Mouse (Mus musculus) neural tube, embryonic 15.5 days (tissue): ENCODE results near the gene Caprin1. TPM values are rescaled to one million over a fixed set of nuclear protein-coding genes. Genes with fewer than 3 reads are reported as not detected.

Experiments
- ATAC-seq: fragments of 200-750 bp; cut with Nextera tagmentation; 2 replicates; pipeline ENCODE4 v1.8.0; 2017; ENCODE audit warnings: mild to moderate bottlenecking, moderate TSS enrichment, moderate library complexity; ENCODE audit not compliant: low FRiP score
- H3K27ac ChIP-seq: fragments of 300-500 bp; sonication (generic); replicated peaks from 2 replicates; pipeline ENCODE4 v1.5.1; 2015; ENCODE audit warnings: mild to moderate bottlenecking, inconsistent platforms
- H3K27me3 ChIP-seq: fragments of 300-500 bp; sonication (generic); replicated peaks from 2 replicates; pipeline ENCODE4 v1.6.1; 2015; ENCODE audit warnings: inconsistent platforms
- H3K36me3 ChIP-seq: fragments of 300-500 bp; sonication (generic); 2 replicates; pipeline ENCODE4 v1.6.1; 2015; ENCODE audit warnings: inconsistent platforms
- H3K4me1 ChIP-seq: fragments of 300-500 bp; sonication (generic); 2 replicates; pipeline ENCODE4 v1.6.1; 2015; ENCODE audit warnings: inconsistent platforms
- H3K4me2 ChIP-seq: fragments of 300-500 bp; sonication (generic); 2 replicates; pipeline ENCODE4 v1.6.1; 2015; ENCODE audit warnings: inconsistent platforms, mild to moderate bottlenecking, moderate library complexity
- H3K4me3 ChIP-seq: fragments of 300-500 bp; sonication (generic); replicated peaks from 2 replicates; pipeline ENCODE4 v1.5.1; 2015; ENCODE audit warnings: mild to moderate bottlenecking, inconsistent platforms
- H3K9ac ChIP-seq: fragments of 300-500 bp; sonication (generic); replicated peaks from 2 replicates; pipeline ENCODE4 v1.6.1; 2015; ENCODE audit warnings: mild to moderate bottlenecking, inconsistent platforms
- H3K9me3 ChIP-seq: fragments of 300-500 bp; sonication (generic); replicated peaks from 2 replicates; pipeline ENCODE4 v1.6.1; 2016; ENCODE audit warnings: inconsistent platforms
- WGBS: fragments of 180-500 bp; shearing (Covaris S2); methylation state at CpG from one replicate; pipeline ENCODE4 v1.1.7; 2015; ENCODE audit warnings: mixed read lengths; 5-methylcytosine and 5-hydroxymethylcytosine counted together
- polyA plus RNA-seq: library from polyadenylated mRNA; unstranded; fragments of >200 nt; fragmentation: Nextera tagmentation; extraction: Ambion mirVana; gene quantifications from 2 replicates; pipeline ENCODE4 v1.2.1, GENCODE M21; 2015

Caprin1 gene
- 304 and 308 TPM in 2 replicates for polyA plus RNA-seq

GRCm38 (mm10) chr2:103797491-103798009 is at the start of gene Caprin1:
Gene Caprin1 (minus strand): TSS chr2:103797649.
- peak within 1 kb of the TSS; percentile 100 for H3K27ac ChIP-seq
- peak; percentile 94 for ATAC-seq
- H3K36me3 ChIP-seq: peaks cover 4% of the 10 kb centered on the region
- no peaks in the 10 kb centered on the region for H3K27me3 ChIP-seq
- WGBS: 0% methylated on average over 33 of the region's 33 CpGs
- H3K4me2 ChIP-seq: peak within 1 kb of the TSS; percentile 65
- peaks cover 28% of the 10 kb centered on the region for H3K4me1 ChIP-seq
- H3K4me3 ChIP-seq: peak within 1 kb of the TSS; percentile 78
- no peaks in the 10 kb centered on the region for H3K9me3 ChIP-seq
- H3K9ac ChIP-seq: peak within 1 kb of the TSS; percentile 96

GRCm38 (mm10) chr2:103846875-103847274 is 49.4 kb upstream of the Caprin1 start:
- H3K36me3 ChIP-seq: no peaks in the 10 kb centered on the region
- no peak overlapping the region for H3K27ac ChIP-seq
- no peak overlapping the region for H3K9ac ChIP-seq
- ATAC-seq: no peak
- no peaks in the 10 kb centered on the region for H3K9me3 ChIP-seq
- H3K4me2 ChIP-seq: no peak overlapping the region
- no peaks in the 10 kb centered on the region for H3K4me1 ChIP-seq
- no peaks in the 10 kb centered on the region for H3K27me3 ChIP-seq
- H3K4me3 ChIP-seq: no peak overlapping the region
- 90% methylated on average over 1 of the region's 1 CpGs for WGBS

GRCm38 (mm10) chr2:103846271-103846670 is 48.8 kb upstream of the Caprin1 start:
- no peaks in the 10 kb centered on the region for H3K9me3 ChIP-seq
- no peak overlapping the region for H3K4me3 ChIP-seq
- no peaks in the 10 kb centered on the region for H3K4me1 ChIP-seq
- ATAC-seq: no peak
- H3K9ac ChIP-seq: no peak overlapping the region
- 90% methylated on average over 4 of the region's 4 CpGs for WGBS
- no peak overlapping the region for H3K4me2 ChIP-seq
- no peaks in the 10 kb centered on the region for H3K27me3 ChIP-seq
- H3K36me3 ChIP-seq: no peaks in the 10 kb centered on the region
- no peak overlapping the region for H3K27ac ChIP-seq

- no peak for ATAC-seq
Measured at GRCm38 (mm10) chr2:103844016-103844415, 46.6 kb upstream of the Caprin1 start.

DNA sequence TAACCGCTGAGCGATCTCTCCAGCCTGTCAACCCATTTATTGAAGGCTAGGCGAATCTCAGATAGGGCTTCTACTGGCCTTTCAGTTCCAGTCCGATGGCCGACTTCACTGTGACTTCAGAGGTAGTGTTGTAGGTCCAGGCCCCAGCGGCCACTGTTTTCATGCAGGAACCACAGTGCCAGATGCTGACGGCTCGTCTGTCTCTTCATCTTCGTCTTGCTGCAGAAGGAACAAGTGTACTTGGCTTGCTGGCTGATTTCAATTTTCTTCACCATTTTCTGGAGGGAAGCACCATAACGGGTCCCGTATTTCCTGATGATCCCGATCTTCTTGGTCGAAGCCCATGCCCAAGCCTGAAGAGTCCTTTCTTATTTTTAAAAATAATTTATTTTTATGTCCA is 45.9 kb upstream of the Caprin1 start:
- ATAC-seq: no peak
- no peaks in the 10 kb centered on the region for H3K9me3 ChIP-seq

More at GRCm38 (mm10) chr2:103844016-103844415, 46.6 kb upstream of the Caprin1 start:
- no peaks in the 10 kb centered on the region for H3K27me3 ChIP-seq
- H3K4me1 ChIP-seq: no peaks in the 10 kb centered on the region
- WGBS: 92% methylated on average over 2 of the region's 2 CpGs
- H3K9ac ChIP-seq: no peak overlapping the region
- H3K4me3 ChIP-seq: no peak overlapping the region
- no peak overlapping the region for H3K27ac ChIP-seq
- H3K9me3 ChIP-seq: no peaks in the 10 kb centered on the region
- no peak overlapping the region for H3K4me2 ChIP-seq
- H3K36me3 ChIP-seq: no peaks in the 10 kb centered on the region

DNA sequence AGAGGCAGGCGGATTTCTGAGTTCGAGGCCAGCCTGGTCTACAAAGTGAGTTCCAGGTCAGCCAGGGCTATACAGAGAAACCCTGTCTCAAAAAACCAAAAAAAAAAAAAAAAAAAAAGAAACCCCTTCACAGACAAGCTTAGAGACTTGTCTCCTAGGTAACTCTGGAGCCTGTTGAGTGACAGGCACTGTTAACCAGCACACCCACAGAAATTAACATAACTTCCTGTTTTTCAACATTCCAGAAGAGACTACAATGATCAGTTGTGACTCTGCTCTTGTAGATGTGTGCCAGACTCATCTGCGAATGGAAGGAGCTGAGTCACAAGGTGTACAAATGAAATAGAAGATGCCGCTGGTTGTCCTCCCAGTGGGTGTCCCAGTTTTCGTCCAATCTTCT is 44.9 kb upstream of the Caprin1 start:
- H3K9ac ChIP-seq: no peak overlapping the region
- 92% methylated on average over 5 of the region's 5 CpGs for WGBS
- H3K9me3 ChIP-seq: no peaks in the 10 kb centered on the region
- H3K27ac ChIP-seq: no peak overlapping the region
- H3K4me2 ChIP-seq: no peak overlapping the region
- no peak overlapping the region for H3K4me3 ChIP-seq
- no peaks in the 10 kb centered on the region for H3K4me1 ChIP-seq
- no peak for ATAC-seq
- H3K27me3 ChIP-seq: no peaks in the 10 kb centered on the region
- H3K36me3 ChIP-seq: no peaks in the 10 kb centered on the region

More for the DNA sequence above, 45.9 kb upstream of the Caprin1 start:
- Histone ChIP-seq H3K27me3 (no peaks in the 10 kb centered on the region), H3K4me2 (no peak overlapping the region), H3K36me3 (no peaks in the 10 kb centered on the region), H3K4me1 (no peaks in the 10 kb centered on the region), H3K4me3 (no peak overlapping the region), H3K9ac (no peak overlapping the region), H3K27ac (no peak overlapping the region)
- 96% methylated on average over 13 of the region's 13 CpGs for WGBS

GRCm38 (mm10) chr2:103838483-103838882 is 41.0 kb upstream of the Caprin1 start:
- no peaks in the 10 kb centered on the region for H3K36me3 ChIP-seq
- 80% methylated on average over 3 of the region's 3 CpGs for WGBS
- H3K27ac ChIP-seq: no peak overlapping the region
- no peaks in the 10 kb centered on the region for H3K9me3 ChIP-seq
- no peak for ATAC-seq
- no peak overlapping the region for H3K9ac ChIP-seq
- peaks cover 5% of the 10 kb centered on the region; the same call in 1 of the 2 replicates for H3K4me1 ChIP-seq
- no peaks in the 10 kb centered on the region for H3K27me3 ChIP-seq
- H3K4me2 ChIP-seq: no peak overlapping the region
- no peak overlapping the region for H3K4me3 ChIP-seq

- WGBS: 85% methylated on average over 4 of the region's 4 CpGs
Measured at GRCm38 (mm10) chr2:103837166-103837565, 39.7 kb upstream of the Caprin1 start.

GRCm38 (mm10) chr2:103835614-103836395 is 38.4 kb upstream of the Caprin1 start:
- H3K9ac ChIP-seq: no peak overlapping the region
- no peak for ATAC-seq

More at GRCm38 (mm10) chr2:103837166-103837565, 39.7 kb upstream of the Caprin1 start:
- H3K27me3 ChIP-seq: no peaks in the 10 kb centered on the region
- no peak overlapping the region for H3K27ac ChIP-seq
- ATAC-seq: no peak
- H3K4me1 ChIP-seq: peaks cover 5% of the 10 kb centered on the region; the same call in 1 of the 2 replicates
- H3K9ac ChIP-seq: no peak overlapping the region
- H3K4me3 ChIP-seq: no peak overlapping the region
- H3K36me3 ChIP-seq: no peaks in the 10 kb centered on the region
- no peaks in the 10 kb centered on the region for H3K9me3 ChIP-seq
- H3K4me2 ChIP-seq: no peak overlapping the region

GRCm38 (mm10) chr2:103833816-103834445 is 36.5 kb upstream of the Caprin1 start:
- Histone ChIP-seq H3K27ac (no peak overlapping the region), H3K9me3 (no peaks in the 10 kb centered on the region), H3K36me3 (no peaks in the 10 kb centered on the region), H3K4me3 (no peak overlapping the region), H3K27me3 (no peaks in the 10 kb centered on the region), H3K9ac (no peak overlapping the region), H3K4me2 (no peak overlapping the region), H3K4me1 (peaks cover 5% of the 10 kb centered on the region; the same call in 1 of the 2 replicates)
- ATAC-seq: no peak
- WGBS: 67% methylated on average over 3 of the region's 3 CpGs

More at GRCm38 (mm10) chr2:103835614-103836395, 38.4 kb upstream of the Caprin1 start:
- Histone ChIP-seq H3K27me3 (no peaks in the 10 kb centered on the region), H3K27ac (no peak overlapping the region), H3K4me3 (no peak overlapping the region), H3K9me3 (no peaks in the 10 kb centered on the region), H3K36me3 (no peaks in the 10 kb centered on the region), H3K4me1 (peaks cover 5% of the 10 kb centered on the region; the same call in 1 of the 2 replicates), H3K4me2 (no peak overlapping the region)
- WGBS: 81% methylated on average over 11 of the region's 11 CpGs

- no peak overlapping the region for H3K4me2 ChIP-seq
- H3K4me1 ChIP-seq: peaks cover 5% of the 10 kb centered on the region; the same call in 1 of the 2 replicates
- H3K9me3 ChIP-seq: no peaks in the 10 kb centered on the region
- 83% methylated on average over 5 of the region's 5 CpGs for WGBS
- no peak overlapping the region for H3K9ac ChIP-seq
- ATAC-seq: no peak
- H3K27me3 ChIP-seq: no peaks in the 10 kb centered on the region
- H3K27ac ChIP-seq: no peak overlapping the region
- no peaks in the 10 kb centered on the region for H3K36me3 ChIP-seq
- no peak overlapping the region for H3K4me3 ChIP-seq
Measured at GRCm38 (mm10) chr2:103832899-103833298, 35.5 kb upstream of the Caprin1 start.

DNA sequence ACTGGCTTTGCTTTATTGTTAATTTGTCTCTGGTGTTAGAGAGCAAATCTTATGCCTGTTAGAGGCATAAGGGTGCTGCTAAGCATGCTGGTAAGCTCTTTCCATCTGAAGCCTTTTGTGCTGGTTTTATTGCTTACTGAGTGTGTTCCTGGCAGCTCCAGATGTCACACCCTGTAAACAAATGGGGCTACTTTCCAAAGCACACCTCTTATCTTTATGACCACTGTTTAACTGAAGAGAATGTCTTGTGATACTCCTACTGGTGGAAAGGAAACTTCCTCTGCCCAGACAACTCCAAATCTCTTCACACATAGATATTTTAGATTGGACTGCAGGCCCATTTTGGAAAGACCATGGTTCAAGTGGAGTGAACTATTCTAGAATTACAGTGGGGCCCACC is 31.5 kb upstream of the Caprin1 start:
- Histone ChIP-seq H3K4me1 (no peaks in the 10 kb centered on the region), H3K36me3 (no peaks in the 10 kb centered on the region), H3K9ac (no peak overlapping the region), H3K4me3 (no peak overlapping the region), H3K27me3 (no peaks in the 10 kb centered on the region), H3K9me3 (no peaks in the 10 kb centered on the region), H3K27ac (no peak overlapping the region), H3K4me2 (no peak overlapping the region)
- no peak for ATAC-seq
